Mouse (Mus musculus): ENCODE measurements around the gene Tbc1d23. TPM values are rescaled to one million over a fixed set of nuclear protein-coding genes. Genes with fewer than 3 reads are reported as not detected.

Tbc1d23 gene
- polyA plus RNA-seq, 1 experiment from 2014 or later, result 28.3 TPM

- H3K9ac ChIP-seq (ENCODE audit: low read length), result no peak overlapping the region
- no peak overlapping the region for H3K4me2 ChIP-seq (ENCODE audit: low read depth)
- DNase-seq (ENCODE audit: low spot score) (no peak), ATAC-seq (ENCODE audit: insufficient read depth, low FRiP score, low TSS enrichment) (no peak)
- H3K9me3 ChIP-seq (ENCODE audit: control insufficient read depth, low read length), result no peaks in the 10 kb centered on the region
- no peak overlapping the region for H3K4me3 ChIP-seq (ENCODE audit: low read depth, low read length)
- 78% methylated on average over 1 of the region's 1 CpGs for WGBS
- H3K27ac ChIP-seq (ENCODE audit: low read depth, low read length), result no peak overlapping the region
- peaks cover 4% of the 10 kb centered on the region; the same call in 1 of the 2 replicates for H3K36me3 ChIP-seq (ENCODE audit: control insufficient read depth, insufficient read depth, low read length)
- no peaks in the 10 kb centered on the region for H3K27me3 ChIP-seq (ENCODE audit: control insufficient read depth, insufficient read depth, low read length)
- H3K4me1 ChIP-seq (ENCODE audit: control insufficient read depth, insufficient read depth, low read length), result peaks cover 6% of the 10 kb centered on the region; the same call in 1 of the 2 replicates
Observed at GRCm38 (mm10) chr16:57132326-57132725, 99.0 kb downstream of the Tbc1d23 start.

- WGBS, result 50% methylated on average over 4 of the region's 4 CpGs
- ATAC-seq (ENCODE audit: insufficient read depth, low FRiP score, low TSS enrichment), result peak; percentile 55
Observed at GRCm38 (mm10) chr16:57131544-57131943, 99.8 kb downstream of the Tbc1d23 start.

GRCm38 (mm10) chr16:57130752-57131400 is 100.4 kb downstream of the Tbc1d23 start:
- Histone ChIP-seq H3K27ac (ENCODE audit: low read depth, low read length) (no peak overlapping the region), H3K27me3 (ENCODE audit: control insufficient read depth, insufficient read depth, low read length) (no peaks in the 10 kb centered on the region), H3K36me3 (ENCODE audit: control insufficient read depth, insufficient read depth, low read length) (0 out of 2 replicates have a peak, but pooled peaks cover 2% of the 10 kb centered on the region), H3K9me3 (ENCODE audit: control insufficient read depth, low read length) (no peaks in the 10 kb centered on the region), H3K9ac (ENCODE audit: low read length) (no peak overlapping the region), H3K4me3 (ENCODE audit: low read depth, low read length) (no peak overlapping the region), H3K4me1 (ENCODE audit: control insufficient read depth, insufficient read depth, low read length) (peaks cover 6% of the 10 kb centered on the region; the same call in 1 of the 2 replicates), H3K4me2 (ENCODE audit: low read depth) (no peak overlapping the region)
- DNase-seq (ENCODE audit: low spot score), result no peak
- no peak for ATAC-seq (ENCODE audit: insufficient read depth, low FRiP score, low TSS enrichment)
- 63% methylated on average over 3 of the region's 3 CpGs for WGBS

More at GRCm38 (mm10) chr16:57131544-57131943, 99.8 kb downstream of the Tbc1d23 start:
- Histone ChIP-seq H3K27me3 (ENCODE audit: control insufficient read depth, insufficient read depth, low read length) (no peaks in the 10 kb centered on the region), H3K9ac (ENCODE audit: low read length) (no peak overlapping the region), H3K36me3 (ENCODE audit: control insufficient read depth, insufficient read depth, low read length) (peaks cover 2% of the 10 kb centered on the region; the same call in 1 of the 2 replicates), H3K4me2 (ENCODE audit: low read depth) (no peak overlapping the region), H3K4me3 (ENCODE audit: low read depth, low read length) (no peak overlapping the region), H3K27ac (ENCODE audit: low read depth, low read length) (no peak overlapping the region), H3K4me1 (ENCODE audit: control insufficient read depth, insufficient read depth, low read length) (peaks cover 6% of the 10 kb centered on the region; the same call in 1 of the 2 replicates), H3K9me3 (ENCODE audit: control insufficient read depth, low read length) (no peaks in the 10 kb centered on the region)
- no peak for DNase-seq (ENCODE audit: low spot score)

- WGBS, result 94% methylated on average over 2 of the region's 2 CpGs
Observed at GRCm38 (mm10) chr16:57127825-57128224, 103.5 kb downstream of the Tbc1d23 start.

GRCm38 (mm10) chr16:57126268-57126667 is 105.0 kb downstream of the Tbc1d23 start:
- Histone ChIP-seq H3K27ac (ENCODE audit: low read depth, low read length) (no peak overlapping the region), H3K4me1 (ENCODE audit: control insufficient read depth, insufficient read depth, low read length) (peaks cover 13% of the 10 kb centered on the region), H3K4me3 (ENCODE audit: low read depth, low read length) (no peak overlapping the region), H3K9me3 (ENCODE audit: control insufficient read depth, low read length) (no peaks in the 10 kb centered on the region), H3K9ac (ENCODE audit: low read length) (no peak overlapping the region), H3K4me2 (ENCODE audit: low read depth) (no peak overlapping the region), H3K27me3 (ENCODE audit: control insufficient read depth, insufficient read depth, low read length) (no peaks in the 10 kb centered on the region), H3K36me3 (ENCODE audit: control insufficient read depth, insufficient read depth, low read length) (no peaks in the 10 kb centered on the region)
- ATAC-seq (ENCODE audit: insufficient read depth, low FRiP score, low TSS enrichment), result no peak
- WGBS, result 73% methylated on average over 4 of the region's 4 CpGs
- no peak for DNase-seq (ENCODE audit: low spot score)

More at GRCm38 (mm10) chr16:57127825-57128224, 103.5 kb downstream of the Tbc1d23 start:
- Histone ChIP-seq H3K4me1 (ENCODE audit: control insufficient read depth, insufficient read depth, low read length) (peaks cover 9% of the 10 kb centered on the region), H3K27me3 (ENCODE audit: control insufficient read depth, insufficient read depth, low read length) (no peaks in the 10 kb centered on the region), H3K27ac (ENCODE audit: low read depth, low read length) (no peak overlapping the region), H3K9me3 (ENCODE audit: control insufficient read depth, low read length) (no peaks in the 10 kb centered on the region), H3K36me3 (ENCODE audit: control insufficient read depth, insufficient read depth, low read length) (no peaks in the 10 kb centered on the region), H3K9ac (ENCODE audit: low read length) (no peak overlapping the region), H3K4me3 (ENCODE audit: low read depth, low read length) (no peak overlapping the region), H3K4me2 (ENCODE audit: low read depth) (no peak overlapping the region)
- DNase-seq (ENCODE audit: low spot score), result no peak
- ATAC-seq (ENCODE audit: insufficient read depth, low FRiP score, low TSS enrichment), result no peak

GRCm38 (mm10) chr16:57122682-57123445 is 108.4 kb downstream of the Tbc1d23 start:
- DNase-seq (ENCODE audit: low spot score), result no peak
- Histone ChIP-seq H3K4me3 (ENCODE audit: low read depth, low read length) (peak overlapping the region; percentile 74), H3K27ac (ENCODE audit: low read depth, low read length) (no peak overlapping the region), H3K27me3 (ENCODE audit: control insufficient read depth, insufficient read depth, low read length) (no peaks in the 10 kb centered on the region), H3K9me3 (ENCODE audit: control insufficient read depth, low read length) (no peaks in the 10 kb centered on the region), H3K36me3 (ENCODE audit: control insufficient read depth, insufficient read depth, low read length) (no peaks in the 10 kb centered on the region), H3K4me2 (ENCODE audit: low read depth) (peak overlapping the region; percentile 68), H3K9ac (ENCODE audit: low read length) (peak overlapping the region; percentile 86), H3K4me1 (ENCODE audit: control insufficient read depth, insufficient read depth, low read length) (peaks cover 7% of the 10 kb centered on the region; the same call in 1 of the 2 replicates)
- ATAC-seq (ENCODE audit: insufficient read depth, low FRiP score, low TSS enrichment), result no peak
- WGBS, result 66% methylated on average over 6 of the region's 6 CpGs

GRCm38 (mm10) chr16:57121816-57122415 is 109.4 kb downstream of the Tbc1d23 start:
- Histone ChIP-seq H3K4me2 (ENCODE audit: low read depth) (peak overlapping the region; percentile 68), H3K4me3 (ENCODE audit: low read depth, low read length) (peak overlapping the region; percentile 74), H3K4me1 (ENCODE audit: control insufficient read depth, insufficient read depth, low read length) (peaks cover 7% of the 10 kb centered on the region; the same call in 1 of the 2 replicates), H3K36me3 (ENCODE audit: control insufficient read depth, insufficient read depth, low read length) (no peaks in the 10 kb centered on the region), H3K27ac (ENCODE audit: low read depth, low read length) (peak overlapping the region; percentile 90), H3K9ac (ENCODE audit: low read length) (peak overlapping the region; percentile 86), H3K27me3 (ENCODE audit: control insufficient read depth, insufficient read depth, low read length) (no peaks in the 10 kb centered on the region), H3K9me3 (ENCODE audit: control insufficient read depth, low read length) (no peaks in the 10 kb centered on the region)
- under 1% methylated on average over 58 of the region's 59 CpGs for WGBS
- peak; percentile 54 for ATAC-seq (ENCODE audit: insufficient read depth, low FRiP score, low TSS enrichment)
- no peak for DNase-seq (ENCODE audit: low spot score)

GRCm38 (mm10) chr16:57120913-57121815 is 110.1 kb downstream of the Tbc1d23 start, which contains the start of gene Tomm70a:
Tomm70a (plus strand) TSS chr16:57121703.
- no peaks in the 10 kb centered on the region for H3K9me3 ChIP-seq (ENCODE audit: control insufficient read depth, low read length)
- WGBS, result under 1% methylated on average over 30 of the region's 37 CpGs
- H3K4me3 ChIP-seq (ENCODE audit: low read depth, low read length), result peak within 1 kb of the TSS; percentile 74
- peak within 1 kb of the TSS; percentile 90 for H3K27ac ChIP-seq (ENCODE audit: low read depth, low read length)
- DNase-seq (ENCODE audit: low spot score), result peak; percentile 95
- H3K4me1 ChIP-seq (ENCODE audit: control insufficient read depth, insufficient read depth, low read length), result peaks cover 7% of the 10 kb centered on the region; the same call in 1 of the 2 replicates
- peak; percentile 100 for ATAC-seq (ENCODE audit: insufficient read depth, low FRiP score, low TSS enrichment)
- no peaks in the 10 kb centered on the region for H3K27me3 ChIP-seq (ENCODE audit: control insufficient read depth, insufficient read depth, low read length)
- H3K36me3 ChIP-seq (ENCODE audit: control insufficient read depth, insufficient read depth, low read length), result no peaks in the 10 kb centered on the region
- peak within 1 kb of the TSS; percentile 86 for H3K9ac ChIP-seq (ENCODE audit: low read length)
- peak within 1 kb of the TSS; percentile 68 for H3K4me2 ChIP-seq (ENCODE audit: low read depth)
